Mouse (Mus musculus) forebrain, postnatal 0 days (tissue): Measurements from ENCODE around the gene Arsa. TPM values are rescaled to one million over a fixed set of nuclear protein-coding genes. Genes with fewer than 3 reads are reported as not detected.
A peak's percentile ranks its signal among the peaks of the same experiment; 100 is the strongest.

Experiments
- ATAC-seq: fragments of 200-750 bp; cut with Nextera tagmentation; 2 replicates; pipeline ENCODE4 v1.8.0; 2017; ENCODE audit warnings: mild to moderate bottlenecking, moderate library complexity
- DNase-seq: peaks from one replicate; pipeline ENCODE4 v3.0.0-alpha.2; 2015
- H3K27ac ChIP-seq: fragments of 300-500 bp; sonication (generic); 2 replicates; pipeline ENCODE4 v1.5.1; 2014; ENCODE audit warnings: low read depth, mild to moderate bottlenecking, antibody characterized with exemption, low read length, moderate library complexity, mixed read lengths
- H3K27me3 ChIP-seq: fragments of 300-500 bp; sonication (generic); 2 replicates; pipeline ENCODE4 v1.6.1; 2014; ENCODE audit warnings: mild to moderate bottlenecking, low read length, mixed read lengths; ENCODE audit not compliant: insufficient read depth
- H3K36me3 ChIP-seq: fragments of 300-500 bp; sonication (generic); 2 replicates; pipeline ENCODE4 v1.6.1; 2014; ENCODE audit warnings: mild to moderate bottlenecking, moderate library complexity; ENCODE audit not compliant: insufficient read depth
- H3K4me1 ChIP-seq: fragments of 300-500 bp; sonication (generic); 2 replicates; pipeline ENCODE4 v1.6.1; 2014; ENCODE audit warnings: antibody characterized with exemption; ENCODE audit not compliant: insufficient read depth
- H3K4me2 ChIP-seq: fragments of 300-500 bp; sonication (generic); 2 replicates; pipeline ENCODE4 v1.6.1; 2014; ENCODE audit warnings: low read depth, mild to moderate bottlenecking, moderate library complexity
- H3K4me3 ChIP-seq: fragments of 300-500 bp; sonication (generic); 2 replicates; pipeline ENCODE4 v1.5.1; 2014; ENCODE audit warnings: low read depth, low read length, mixed read lengths
- H3K9ac ChIP-seq: fragments of 300-500 bp; sonication (generic); 2 replicates; pipeline ENCODE4 v1.6.1; 2014; ENCODE audit warnings: mild to moderate bottlenecking
- H3K9me3 ChIP-seq: fragments of 300-500 bp; sonication (generic); 2 replicates; pipeline ENCODE4 v1.6.1; 2016; ENCODE audit warnings: low read length
- CTCF ChIP-seq: sonication (generic); IDR thresholded peaks from 2 replicates; pipeline ENCODE4 v1.5.1; 2016; ENCODE audit warnings: antibody characterized with exemption, control low read depth, low read depth
- WGBS: fragments of 180-500 bp; shearing (Covaris S2); extraction: QIAGEN DNeasy Blood & Tissue Kit; methylation state at CpG from one replicate; pipeline ENCODE4 v1.1.7; 2014; 5-methylcytosine and 5-hydroxymethylcytosine counted together
- polyA plus RNA-seq: library from polyadenylated mRNA; unstranded; fragments of >200 nt; fragmentation: Nextera tagmentation; extraction: Ambion mirVana; gene quantifications from 2 replicates; pipeline ENCODE4 v1.2.1, GENCODE M21; 2015
- total RNA-seq: library from RNA; depleted of rRNA; stranded (reverse); fragments of >200 nt; gene quantifications from 2 replicates; pipeline ENCODE4 v1.2.3, GENCODE M21; 2014

Arsa gene
- total and polyA plus RNA-seq, 2 experiments from 2014 or later, result 29.0 to 32.4 TPM

DNA sequence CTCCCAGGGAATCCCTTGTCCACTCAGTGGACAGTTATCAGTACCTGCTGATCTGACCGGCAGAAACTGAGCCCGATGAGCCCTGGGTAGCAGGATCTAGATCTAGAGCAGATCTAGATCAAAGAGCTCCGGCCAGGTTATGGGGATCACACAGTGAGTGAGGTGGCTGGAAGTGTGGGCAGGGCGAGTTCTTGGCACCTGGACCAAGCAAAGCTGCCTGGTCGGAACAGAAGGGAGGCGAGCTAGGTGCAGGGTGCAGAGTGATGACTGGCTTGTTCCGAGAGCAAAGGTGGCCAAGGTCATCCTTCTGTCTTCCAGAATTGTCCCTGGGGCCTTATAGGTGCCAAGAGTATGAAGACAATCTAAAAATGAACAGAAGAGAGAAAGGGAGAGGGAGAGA, 17.4 kb downstream of the Arsa start:
- H3K36me3 ChIP-seq, result peaks cover 64% of the 10 kb centered on the region
- 93% methylated on average over 7 of the region's 7 CpGs for WGBS
- no peak overlapping the region for H3K4me3 ChIP-seq
- ATAC-seq, result no peak
- H3K4me1 ChIP-seq, result peaks cover 7% of the 10 kb centered on the region
- H3K27me3 ChIP-seq, result no peaks in the 10 kb centered on the region
- H3K4me2 ChIP-seq, result no peak overlapping the region
- H3K9me3 ChIP-seq, result no peaks in the 10 kb centered on the region
- no peak for TF ChIP-seq CTCF
- DNase-seq, result no peak
- no peak overlapping the region for H3K9ac ChIP-seq
- H3K27ac ChIP-seq, result no peak overlapping the region

DNA sequence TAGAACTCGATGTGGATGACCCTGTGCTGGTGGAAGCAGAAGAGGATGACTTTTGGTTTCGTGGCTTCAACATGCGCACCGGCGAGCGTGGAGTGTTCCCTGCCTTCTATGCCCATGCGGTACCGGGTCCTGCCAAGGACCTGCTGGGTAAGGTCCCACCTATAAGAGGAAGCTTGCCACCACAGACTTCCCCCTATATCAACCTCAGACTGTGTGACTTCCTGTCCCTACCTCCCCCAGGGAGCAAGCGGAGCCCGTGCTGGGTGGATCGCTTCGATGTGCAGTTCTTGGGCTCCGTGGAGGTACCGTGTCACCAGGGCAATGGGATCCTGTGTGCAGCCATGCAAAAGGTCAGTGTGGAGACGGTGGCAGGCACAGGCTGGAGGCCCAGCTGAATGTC, 18.3 kb downstream of the Arsa start:
- DNase-seq (no peak), ATAC-seq (no peak)
- no peak for TF ChIP-seq CTCF
- H3K9me3 ChIP-seq, result no peaks in the 10 kb centered on the region
- no peak overlapping the region for H3K4me3 ChIP-seq
- H3K27me3 ChIP-seq, result no peaks in the 10 kb centered on the region
- peaks cover 8% of the 10 kb centered on the region for H3K4me1 ChIP-seq
- H3K9ac ChIP-seq, result no peak overlapping the region
- H3K36me3 ChIP-seq, result peaks cover 64% of the 10 kb centered on the region
- no peak overlapping the region for H3K27ac ChIP-seq
- 98% methylated on average over 15 of the region's 15 CpGs for WGBS
- H3K4me2 ChIP-seq, result no peak overlapping the region

DNA sequence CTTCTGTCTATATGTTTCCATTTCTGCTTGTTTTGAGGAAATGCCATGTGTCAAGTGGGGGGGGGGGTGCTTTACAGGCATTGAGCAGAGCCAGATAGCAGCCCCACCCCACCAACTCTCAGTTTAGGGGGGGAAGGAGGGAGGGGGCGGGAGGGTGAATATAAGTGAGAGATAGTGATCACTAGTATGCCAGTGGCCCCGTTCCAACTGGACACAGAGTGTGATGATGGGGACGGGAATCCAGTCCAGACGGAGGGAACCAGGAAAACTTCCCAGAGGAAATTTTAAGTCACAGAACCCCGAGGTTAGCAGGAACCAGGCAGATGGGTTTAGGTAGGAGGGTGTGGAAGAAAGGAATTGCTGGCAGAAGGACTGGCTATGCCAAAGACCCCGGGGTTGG, 21.6 kb downstream of the Arsa start:
- Histone ChIP-seq H3K4me3 (peak overlapping the region; percentile 87; the same call in 1 of the 2 replicates), H3K27ac (no peak overlapping the region), H3K9ac (no peak overlapping the region), H3K4me2 (peak overlapping the region; percentile 83), H3K27me3 (no peaks in the 10 kb centered on the region), H3K4me1 (peaks cover 13% of the 10 kb centered on the region), H3K9me3 (no peaks in the 10 kb centered on the region), H3K36me3 (peaks cover 40% of the 10 kb centered on the region)
- no peak for TF ChIP-seq CTCF
- WGBS, result 68% methylated on average over 6 of the region's 6 CpGs
- no peak for ATAC-seq
- no peak for DNase-seq

DNA sequence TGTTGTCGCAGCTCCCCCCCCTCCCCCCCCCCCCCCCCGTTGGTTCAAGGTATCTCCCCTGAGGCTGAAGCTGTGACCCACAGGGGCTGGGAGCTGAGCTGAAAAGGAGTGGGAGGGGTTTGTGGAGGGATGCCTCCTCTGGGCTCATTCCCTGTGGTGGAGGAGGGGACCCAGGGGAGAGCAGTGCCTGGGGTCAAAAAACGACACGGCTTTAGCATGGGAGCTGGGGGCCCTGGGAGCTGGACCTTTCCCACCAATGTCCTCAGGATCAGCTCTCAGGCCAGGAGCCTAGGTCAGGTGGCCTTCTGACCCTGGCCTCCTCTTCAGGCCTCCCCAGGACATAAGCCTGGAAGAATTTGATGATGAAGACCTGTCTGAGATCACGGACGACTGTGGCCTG, 22.4 kb downstream of the Arsa start:
- Histone ChIP-seq H3K27ac (peak overlapping the region; percentile 88; the same call in 1 of the 2 replicates), H3K4me1 (peaks cover 13% of the 10 kb centered on the region), H3K27me3 (no peaks in the 10 kb centered on the region), H3K4me3 (peak overlapping the region; percentile 87), H3K9ac (peak overlapping the region; percentile 87), H3K36me3 (peaks cover 34% of the 10 kb centered on the region), H3K9me3 (no peaks in the 10 kb centered on the region), H3K4me2 (peak overlapping the region; percentile 83)
- DNase-seq (no peak), ATAC-seq (peak; percentile 11; the same call in 1 of the 2 replicates)
- 13% methylated on average over 4 of the region's 6 CpGs for WGBS
- no peak for TF ChIP-seq CTCF

DNA sequence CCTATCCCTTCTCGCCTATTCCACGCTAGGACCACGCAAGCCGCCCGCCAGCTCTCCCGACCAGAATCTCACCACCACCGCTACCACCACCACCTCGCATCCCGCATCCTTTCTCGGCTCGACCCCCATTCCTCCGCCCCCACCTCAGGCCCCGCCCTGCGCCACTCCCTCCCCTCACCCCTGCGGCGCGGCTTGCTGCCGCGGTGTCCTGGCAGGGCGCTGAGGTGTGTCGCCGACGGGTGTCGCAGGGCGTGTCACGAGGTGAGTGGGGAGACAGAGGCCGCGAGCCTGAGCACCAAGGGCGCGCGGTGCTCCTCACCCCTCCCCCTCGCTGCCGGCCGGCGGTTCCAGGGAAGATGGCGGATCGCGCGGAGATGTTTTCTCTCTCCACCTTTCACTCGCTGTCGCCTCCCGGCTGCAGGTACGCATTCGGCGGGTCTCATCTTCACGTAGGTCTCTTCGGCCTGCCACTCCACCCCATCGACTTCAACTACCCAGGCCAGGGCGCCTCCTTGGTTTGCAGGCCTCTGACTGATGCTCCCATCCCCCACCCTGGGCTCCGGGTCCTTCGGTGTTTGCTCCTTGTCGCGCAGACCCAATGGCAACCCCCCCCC, 23.3 kb downstream of the Arsa start, which contains the start of gene Mapk8ip2:
Gene Mapk8ip2 (plus strand): TSS at position 49 of the 614 bp plus-strand sequence.
- Histone ChIP-seq H3K4me2 (peak within 1 kb of the TSS; percentile 83), H3K27me3 (no peaks in the 10 kb centered on the region), H3K36me3 (peaks cover 27% of the 10 kb centered on the region), H3K4me1 (peaks cover 13% of the 10 kb centered on the region), H3K4me3 (peak within 1 kb of the TSS; percentile 87), H3K27ac (peak within 1 kb of the TSS; percentile 88), H3K9me3 (no peaks in the 10 kb centered on the region), H3K9ac (peak within 1 kb of the TSS; percentile 87)
- no peak for TF ChIP-seq CTCF
- peak; percentile 77 for DNase-seq
- 3% methylated on average over 48 of the region's 53 CpGs for WGBS
- peak; percentile 86 for ATAC-seq

DNA sequence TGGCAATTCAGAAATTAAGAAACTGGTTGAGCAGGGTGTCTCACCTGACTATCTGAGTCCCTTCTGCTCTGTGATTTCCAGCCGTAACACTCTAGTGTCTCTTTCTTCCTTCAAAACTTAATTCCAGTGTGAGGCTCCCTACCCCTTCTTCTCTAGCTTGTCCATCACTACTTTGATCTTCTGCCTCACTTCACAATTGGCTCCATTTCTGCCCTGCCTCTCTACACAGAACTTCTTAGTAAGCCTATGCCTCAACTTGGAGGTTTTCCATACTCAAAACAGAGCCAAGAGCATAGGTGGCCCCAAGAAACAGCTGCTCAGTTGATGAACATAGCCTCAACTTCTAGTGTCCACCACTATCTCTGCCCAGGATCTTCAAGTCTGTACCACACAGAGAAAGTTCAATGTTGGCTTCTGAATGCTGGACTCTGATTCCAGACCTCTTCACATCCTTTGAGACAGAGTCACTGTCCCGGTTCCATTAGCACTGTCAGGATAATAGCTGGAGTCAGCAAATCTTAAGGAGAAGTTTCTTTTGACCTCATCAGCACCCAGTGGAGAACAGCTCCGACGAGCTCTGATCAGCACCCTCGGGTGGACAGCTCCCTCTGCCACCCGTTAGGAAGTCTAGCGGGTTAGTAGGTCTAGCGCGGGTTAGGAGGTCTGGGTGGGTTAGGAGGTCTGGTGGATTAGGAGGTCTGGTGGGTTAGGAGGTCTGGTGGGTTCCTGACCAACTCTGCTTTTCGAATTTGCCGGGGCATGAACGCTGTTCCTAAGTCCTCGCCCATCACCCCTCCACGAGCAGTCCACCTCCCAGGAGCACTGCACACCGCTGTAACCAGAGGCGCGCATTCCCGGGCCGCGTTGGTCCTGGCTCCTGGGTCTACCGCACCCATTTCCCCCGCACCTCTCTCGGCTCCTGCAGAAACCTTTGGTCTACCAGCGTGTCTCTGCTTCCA, 24.0 kb downstream of the Arsa start:
- Histone ChIP-seq H3K9me3 (no peaks in the 10 kb centered on the region), H3K4me1 (peaks cover 13% of the 10 kb centered on the region), H3K4me2 (peak overlapping the region; percentile 83), H3K27ac (peak overlapping the region; percentile 88), H3K36me3 (peaks cover 19% of the 10 kb centered on the region), H3K4me3 (peak overlapping the region; percentile 87), H3K9ac (peak overlapping the region; percentile 87), H3K27me3 (no peaks in the 10 kb centered on the region)
- TF ChIP-seq CTCF, result no peak
- DNase-seq (no peak), ATAC-seq (peak; percentile 81)
- 6% methylated on average over 24 of the region's 24 CpGs for WGBS
